Mouse (Mus musculus) small intestine, adult 2 months (tissue): ENCODE measurements at regions not wholly inside any gene's neighbourhood (a gene's known extent, or its start where the extent isn't known, plus 50 kb on each side); places are given as distances from the start of the nearest gene placed in this dataset.

Experiments
- CTCF ChIP-seq: fragments of 200-500 bp; IDR thresholded peaks from 2 replicates; pipeline ENCODE4 v1.5.1; 2012; ENCODE audit warnings: low read depth, mild to moderate bottlenecking, control low read depth, inconsistent platforms, low read length, moderate library complexity, mixed read lengths; ENCODE audit not compliant: insufficient replicate concordance, insufficient read length; ENCODE audit errors: extremely low read depth
- POLR2A ChIP-seq: fragments of 200-500 bp; IDR thresholded peaks from 2 replicates; pipeline ENCODE4 v1.6.1; 2012; ENCODE audit warnings: low read depth, mild to moderate bottlenecking, control low read depth, inconsistent platforms, low read length, moderate library complexity

DNA sequence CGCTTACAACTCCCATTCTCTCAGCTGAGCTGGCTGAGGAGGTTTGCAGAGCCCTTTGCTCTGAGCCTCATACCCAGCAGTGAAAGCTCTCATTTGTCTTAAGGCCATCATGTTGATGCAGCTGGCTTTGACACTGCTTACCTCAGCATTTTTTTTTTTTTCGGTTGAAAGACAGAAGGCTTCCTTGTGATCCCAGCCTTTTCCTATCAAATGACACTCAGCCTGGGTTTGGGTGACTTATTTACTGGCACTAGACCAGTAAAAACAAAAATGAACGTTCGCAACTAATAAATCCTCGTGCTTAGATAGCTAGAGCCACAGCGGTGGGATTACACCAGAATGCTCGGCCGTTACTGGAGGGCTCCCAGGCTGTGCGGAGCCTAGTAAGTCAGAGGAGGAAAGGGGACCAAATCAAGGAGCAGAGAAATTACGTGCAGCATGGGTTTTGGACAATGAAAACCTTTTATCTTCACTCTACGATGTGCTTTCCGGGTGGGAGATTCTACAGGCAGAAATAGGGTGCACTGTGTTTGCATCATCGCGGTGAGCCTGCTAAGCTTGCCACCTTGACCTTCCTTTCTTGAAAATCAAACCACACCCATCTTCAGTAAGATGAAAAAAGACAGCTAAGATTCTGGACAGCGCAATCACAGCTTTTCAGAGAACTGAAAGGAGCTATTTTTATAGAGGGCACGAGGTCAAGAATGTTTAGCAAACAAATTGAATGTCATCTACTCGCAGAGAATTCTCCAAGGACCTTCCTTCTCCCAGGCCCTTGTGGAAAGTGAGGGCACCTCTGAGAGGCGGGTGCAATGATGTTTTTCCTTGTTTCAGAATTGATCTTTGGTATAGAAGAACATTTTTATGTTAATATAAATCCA, 302.3 kb upstream of the Mpdz start:
- TF ChIP-seq CTCF (no peak), POLR2A (no peak)
